Mouse (Mus musculus): ENCODE data around the gene Atf5. TPM values are rescaled to one million over a fixed set of nuclear protein-coding genes. Genes with fewer than 3 reads are reported as not detected.

Gene Atf5
- polyA plus RNA-seq (2012), result 52.4 and 55.2 TPM in 2 replicates

GRCm38 (mm10) chr7:44816470-44817021, at the start of gene Atf5:
Atf5 (minus strand) TSS chr7:44816658.

DNA sequence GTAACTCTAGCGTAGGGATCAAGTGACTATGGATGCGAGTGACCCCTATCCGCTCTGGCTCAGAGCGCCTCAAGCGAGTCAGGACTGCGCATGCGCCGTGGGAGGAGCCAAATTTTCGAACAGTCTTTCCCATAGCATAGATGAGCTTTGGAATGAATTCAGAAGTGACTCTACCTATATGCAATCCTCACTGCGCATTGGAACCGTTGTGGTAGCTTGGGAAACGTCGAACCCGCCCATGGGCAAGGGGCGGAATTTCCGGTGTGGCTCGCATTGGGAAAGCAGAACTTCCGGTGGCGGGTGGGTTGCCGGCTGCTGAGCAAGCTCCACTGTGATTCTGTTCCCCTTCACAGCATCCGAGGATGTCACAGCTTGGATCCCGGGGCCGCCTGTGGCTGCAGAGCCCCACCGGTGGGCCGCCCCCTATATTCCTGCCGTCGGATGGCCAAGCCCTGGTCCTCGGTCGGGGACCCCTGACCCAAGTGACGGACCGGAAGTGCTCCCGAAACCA, 40.6 kb upstream of the Atf5 start, which contains the start of gene Pnkp:
Pnkp (plus strand) TSS at position 98 of the 511 bp plus-strand sequence.

DNA sequence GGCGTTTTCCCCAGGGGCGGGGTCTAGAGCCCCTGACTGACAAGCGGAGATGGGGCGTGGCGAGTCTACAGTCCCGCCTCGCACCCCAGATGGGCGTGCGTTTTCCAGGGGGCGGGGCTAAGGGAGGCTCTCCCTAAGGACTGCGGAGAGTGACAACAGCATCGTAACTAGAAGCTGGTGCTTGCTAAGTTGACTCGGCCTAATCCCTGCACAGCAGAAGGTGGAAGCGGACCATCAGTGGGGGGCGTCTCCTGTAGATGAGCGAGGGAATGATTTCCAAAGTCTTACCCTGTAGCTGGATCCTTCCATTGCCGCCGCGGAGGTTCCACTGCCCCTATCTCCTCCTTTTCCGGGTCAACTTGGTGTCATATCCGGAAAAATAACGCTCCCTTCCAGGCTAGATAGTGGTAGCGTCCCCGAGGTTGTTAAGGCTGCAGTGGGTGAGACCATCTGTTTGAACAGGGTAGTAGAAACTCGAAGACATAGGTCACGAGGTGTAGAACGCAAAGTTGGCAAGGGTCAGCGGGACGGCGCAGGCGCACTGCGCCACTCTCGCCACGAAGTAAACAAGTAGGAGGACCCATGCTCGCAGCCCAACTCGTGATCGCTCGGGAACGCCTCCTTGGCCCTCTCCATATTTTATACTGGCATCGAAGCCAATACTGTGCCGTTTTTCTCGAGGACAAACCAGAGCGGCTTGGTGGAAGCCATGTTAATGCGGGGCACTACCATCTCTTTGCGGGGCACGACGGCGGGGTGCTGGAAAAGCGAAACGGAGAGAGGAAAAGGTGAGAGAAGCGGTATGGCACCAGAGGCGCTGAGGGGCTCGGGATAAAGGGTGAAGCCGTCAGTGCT, 32.3 kb upstream of the Atf5 start, which contains the start of the genes Akt1s1 and Tbc1d17:
Akt1s1 (plus strand) TSS at position 431 of the 855 bp plus-strand sequence.
Tbc1d17 (minus strand) TSS at position 519 of the 855 bp plus-strand sequence.

GRCm38 (mm10) chr7:44815721-44816469, 563 bp downstream of the Atf5 start, which contains the start of the genes Nup62 and Il4i1:
Nup62 (plus strand) TSS chr7:44816088.
Il4i1 (plus strand) TSS chr7:44816387.

Other genes starting within 250 kb of the Atf5 start
- 114 and 146 TPM in 2 replicates for gene Napsa, start 244.3 kb downstream of the Atf5 start, polyA plus RNA-seq (2012)
- 4.8 and 5.4 TPM in 2 replicates for gene Kcnc3, start 226.0 kb downstream of the Atf5 start, polyA plus RNA-seq (2012)
- gene Myh14, start 145.8 kb downstream of the Atf5 start, polyA plus RNA-seq (2012), result 0.20 and 0.25 TPM in 2 replicates
- not detected in 2 replicates for gene Izumo2, start 107.9 kb downstream of the Atf5 start, polyA plus RNA-seq (2012)
- 93.7 and 100 TPM in 2 replicates for gene Vrk3, start 68.2 kb downstream of the Atf5 start, polyA plus RNA-seq (2012)
- 0.17 and 0.26 TPM in 2 replicates for gene Zfp473, start 65.6 kb downstream of the Atf5 start, polyA plus RNA-seq (2012)
- 117 and 122 TPM in 2 replicates for gene Nup62, start 570 bp downstream of the Atf5 start, polyA plus RNA-seq (2012)
- gene Il4i1, start 271 bp downstream of the Atf5 start, polyA plus RNA-seq (2012), result 1.3 and 1.7 TPM in 2 replicates
- 312 and 349 TPM in 2 replicates for gene Akt1s1, start 32.3 kb upstream of the Atf5 start, polyA plus RNA-seq (2012)
- gene Tbc1d17, start 32.4 kb upstream of the Atf5 start, polyA plus RNA-seq (2012), result 64.8 and 67.6 TPM in 2 replicates
- gene Pnkp, start 40.5 kb upstream of the Atf5 start, polyA plus RNA-seq (2012), result 86.0 and 118 TPM in 2 replicates
- gene Ptov1, start 53.1 kb upstream of the Atf5 start, polyA plus RNA-seq (2012), result 237 and 280 TPM in 2 replicates
- 336 and 362 TPM in 2 replicates for gene Med25, start 76.1 kb upstream of the Atf5 start, polyA plus RNA-seq (2012)
- 67.0 and 68.3 TPM in 2 replicates for gene Fuz, start 79.4 kb upstream of the Atf5 start, polyA plus RNA-seq (2012)
- gene Ap2a1, start 112.8 kb upstream of the Atf5 start, polyA plus RNA-seq (2012), result 121 TPM in 2 replicates
- 0.04 and 0.15 TPM in 2 replicates for gene Tsks, start 126.5 kb upstream of the Atf5 start, polyA plus RNA-seq (2012)
- gene Cpt1c, start 158.2 kb upstream of the Atf5 start, polyA plus RNA-seq (2012), result 1.3 and 2.1 TPM in 2 replicates
- 133 and 160 TPM in 2 replicates for gene Prmt1, start 169.9 kb upstream of the Atf5 start, polyA plus RNA-seq (2012)
- 112 and 119 TPM in 2 replicates for gene Irf3, start 181.0 kb upstream of the Atf5 start, polyA plus RNA-seq (2012)
- gene Bcl2l12, start 182.1 kb upstream of the Atf5 start, polyA plus RNA-seq (2012), result 131 and 163 TPM in 2 replicates
- gene Scaf1, start 199.7 kb upstream of the Atf5 start, polyA plus RNA-seq (2012), result 185 and 198 TPM in 2 replicates
- gene Rras, start 201.3 kb upstream of the Atf5 start, polyA plus RNA-seq (2012), result 4.0 TPM in 2 replicates
- 95.4 and 117 TPM in 2 replicates for gene Prr12, start 236.2 kb upstream of the Atf5 start, polyA plus RNA-seq (2012)
- 144 and 165 TPM in 2 replicates for gene Nosip, start 245.8 kb upstream of the Atf5 start, polyA plus RNA-seq (2012)
- 38.8 and 40.5 TPM in 2 replicates for gene Prrg2, start 246.0 kb upstream of the Atf5 start, polyA plus RNA-seq (2012)